Mouse (Mus musculus) embryonic stem cell, embryonic (primary cell): ENCODE measurements around the gene Sema4c.

Source experiments
- CTCF ChIA-PET, 4 experiments: fragments of 300-600 bp in 2 of 4; fragments of 350-600 bp in 2 of 4; sonication (Branson Sonifier 250); formaldehyde crosslinking; loops; one replicate each; lab custom pipeline; 2022; ENCODE audit warnings: inconsistent platforms in 2 of 4; lab: Charles Lee
- POLR2A ChIA-PET, 4 experiments: fragments of 300-600 bp in 2 of 4; fragments of 350-600 bp in 2 of 4; sonication (Branson Sonifier 250); formaldehyde crosslinking; loops; one replicate each; lab custom pipeline; 2022; ENCODE audit warnings: antibody characterized with exemption in 4 of 4, inconsistent platforms in 1 of 4; lab: Charles Lee

The Sema4c gene

DNA sequence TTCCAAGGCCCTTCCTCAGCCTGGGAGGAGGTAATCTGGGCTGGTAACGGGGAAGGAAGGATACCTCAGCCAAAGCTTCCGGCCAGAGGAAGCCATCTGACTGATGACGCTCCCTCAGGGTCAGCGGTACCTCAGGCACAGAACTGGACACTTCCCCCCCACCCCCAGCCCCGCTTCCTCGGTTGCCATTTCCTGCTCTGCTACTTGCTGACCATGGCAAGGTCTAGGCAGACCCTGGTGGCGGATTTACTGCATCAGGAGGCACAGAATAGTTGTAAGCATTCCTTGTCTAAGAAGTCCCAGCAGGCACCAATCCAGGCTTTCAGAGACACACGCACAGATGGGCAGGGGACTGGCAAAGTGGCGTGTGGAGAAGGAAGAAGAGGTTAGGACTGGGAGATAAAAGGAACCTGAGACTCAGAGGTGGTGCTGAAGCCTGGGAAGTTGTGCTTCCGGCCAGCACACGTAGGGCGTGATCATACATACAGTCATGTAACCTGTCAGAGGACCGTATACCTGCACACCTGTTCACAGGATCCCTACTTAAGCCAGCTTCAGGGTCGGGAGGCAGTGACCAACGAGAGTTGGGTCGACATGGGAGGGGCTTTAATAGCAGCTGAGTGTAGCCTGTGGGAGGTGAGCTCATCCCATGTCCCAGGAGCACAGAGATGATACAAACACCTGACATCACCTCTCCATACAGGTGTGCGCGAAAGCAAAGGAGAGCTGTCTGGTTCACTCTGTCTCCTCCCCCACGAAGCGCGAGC is 3.3 kb downstream of the Sema4c start:
- ChIA-PET CTCF (interaction anchor here in 3 of 4 experiments (0.9 to 5.5 kb wide), 7 partner anchors 7 to 59 kb away, joined by 3 to 92 read pairs (median 3); partner anchors contain the start of gene Ankrd39 (in 3 of the 3)), POLR2A (interaction anchor here in 2 of 4 experiments (0.7 to 4.0 kb wide), 7 partner anchors 8 to 129 kb away, joined by 3 to 57 read pairs (median 3); partner anchors contain the start of gene Ankrd39 (in 1 of the 2))

DNA sequence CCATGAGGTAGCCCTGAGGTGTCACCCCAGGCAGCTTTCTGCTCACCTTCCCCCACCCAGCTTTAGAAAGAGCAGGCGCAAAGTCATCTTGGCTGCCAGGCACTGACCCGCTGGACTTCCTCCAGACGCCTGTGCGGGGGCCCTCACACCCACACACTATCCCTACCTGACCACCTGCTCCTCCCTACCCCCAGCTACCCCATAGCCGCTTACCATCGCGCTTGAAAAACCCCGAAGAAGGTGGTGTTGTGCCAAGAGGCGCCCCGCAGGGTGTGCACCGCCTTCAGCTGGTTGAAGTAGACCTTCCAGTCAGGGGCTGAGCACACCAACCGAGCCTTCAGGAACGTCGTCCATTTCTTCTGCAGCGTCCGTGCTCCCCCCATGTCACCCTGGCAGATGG is 5.6 kb downstream of the Sema4c start:
- POLR2A ChIA-PET, result interaction anchor here in 1 of 4 experiments (0.9 to 1.0 kb wide), 2 partner anchors 14 to 31 kb away, joined by 3 read pairs; no protein-coding TSS in a partner anchor
- CTCF ChIA-PET, result interaction anchor here in 3 of 4 experiments (0.6 to 1.4 kb wide), 5 partner anchors 41 to 139 kb away, joined by 3 to 5 read pairs (median 3); partner anchors contain the start of genes Cnnm3 (in 1 of the 3) and Cox5b (in 1 of the 3)

DNA sequence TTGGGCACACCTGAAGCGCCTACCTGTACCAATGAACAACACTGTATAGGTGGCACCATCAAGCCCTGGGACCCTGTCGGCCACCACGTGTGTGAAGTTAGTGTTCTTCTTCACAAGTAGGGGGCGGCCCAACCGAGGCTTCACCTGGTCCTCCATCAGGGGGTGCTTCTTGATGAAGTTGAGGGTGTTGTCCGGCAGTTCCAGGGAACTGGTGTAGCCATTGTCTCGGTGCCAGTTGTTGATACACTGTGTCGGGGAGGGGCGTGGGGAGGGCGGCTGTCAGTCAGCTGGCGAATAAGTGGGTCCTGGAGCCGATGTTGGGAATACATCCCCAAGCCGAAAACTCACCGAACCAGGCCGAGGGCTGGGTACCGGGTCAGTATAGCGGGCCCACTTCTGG is 6.2 kb downstream of the Sema4c start:
- CTCF ChIA-PET, result interaction anchor here in 2 of 4 experiments (1.1 to 1.4 kb wide), 3 partner anchors 40 to 84 kb away, joined by 3 to 5 read pairs (median 3); partner anchors contain the start of gene Cnnm3 (in 1 of the 2)
- POLR2A ChIA-PET, result interaction anchor here in 1 of 4 experiments (0.9 to 1.0 kb wide), 2 partner anchors 14 to 32 kb away, joined by 3 read pairs; no protein-coding TSS in a partner anchor

DNA sequence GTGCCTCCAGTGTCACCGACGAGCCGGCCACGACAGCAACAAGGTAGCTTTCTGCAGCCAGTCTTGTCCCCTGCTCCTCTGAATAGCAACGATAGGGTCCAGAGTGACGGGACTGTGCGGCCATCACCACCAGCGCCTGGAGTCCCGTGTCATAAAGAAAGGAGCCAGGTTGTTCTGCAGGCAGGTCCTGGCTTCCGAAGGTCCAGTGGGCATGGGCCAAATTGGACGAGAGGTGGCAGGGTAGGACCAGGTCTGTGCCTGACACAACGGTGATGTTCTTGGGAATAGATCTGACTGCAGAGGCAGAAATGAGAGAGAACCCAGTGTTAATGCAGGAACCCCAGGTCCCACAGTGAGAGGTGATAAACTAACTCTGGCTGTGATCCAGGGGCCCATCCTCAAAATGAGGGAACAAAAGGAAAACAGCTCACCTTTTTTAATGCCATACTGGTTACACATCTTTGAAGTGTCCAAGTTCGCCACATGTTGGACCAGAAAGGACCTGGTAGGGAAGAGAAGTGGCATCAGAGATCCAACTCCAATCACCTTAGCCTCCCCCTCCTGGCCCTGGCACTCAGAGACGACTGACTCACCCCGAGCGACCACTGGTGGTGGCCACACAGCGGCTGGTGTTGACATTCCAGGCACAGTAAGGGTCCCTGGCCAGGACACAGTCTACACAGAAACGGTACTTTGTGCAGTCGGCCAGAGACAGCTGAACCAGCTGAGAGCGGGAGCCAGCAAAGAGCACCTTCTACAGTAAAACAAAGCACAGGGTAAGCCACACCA is 7.9 kb downstream of the Sema4c start:
- ChIA-PET POLR2A (interaction anchor here in 2 of 4 experiments (1.0 kb wide), 3 partner anchors 131 to 158 kb away, joined by 3 read pairs; no protein-coding TSS in a partner anchor), CTCF (interaction anchor here in 2 of 4 experiments (0.6 to 4.3 kb wide), 3 partner anchors 17 to 105 kb away, joined by 4 to 109 read pairs (median 4); partner anchors contain the start of gene Lman2l (in 1 of the 2))

DNA sequence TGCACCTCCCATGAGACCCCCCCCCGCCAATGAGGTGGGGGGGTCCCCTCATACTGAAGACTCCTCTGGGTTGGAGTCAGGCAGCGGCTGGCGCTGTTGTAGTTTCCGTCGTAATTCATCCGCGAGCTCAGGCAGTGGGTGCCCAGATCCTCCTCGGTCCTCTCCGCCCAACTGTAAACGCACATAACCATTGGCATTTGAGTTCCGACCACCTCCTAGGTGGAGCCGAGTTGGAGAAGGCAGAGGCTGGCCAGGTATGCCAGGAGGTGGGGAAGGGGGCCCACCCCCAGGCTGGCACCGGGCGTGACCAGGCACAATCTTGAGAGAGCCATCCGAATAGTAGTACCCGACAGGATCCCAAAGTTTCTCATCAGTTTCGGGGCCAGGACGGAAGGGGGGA is 8.7 kb downstream of the Sema4c start:
- ChIA-PET CTCF (interaction anchor here in 2 of 4 experiments (0.6 to 4.3 kb wide), 4 partner anchors 16 to 104 kb away, joined by 4 to 109 read pairs (median 8); partner anchors contain the start of gene Lman2l (in 1 of the 2)), POLR2A (interaction anchor here in 2 of 4 experiments (0.6 to 1.0 kb wide), 4 partner anchors 40 to 159 kb away, joined by 3 read pairs; no protein-coding TSS in a partner anchor)

DNA sequence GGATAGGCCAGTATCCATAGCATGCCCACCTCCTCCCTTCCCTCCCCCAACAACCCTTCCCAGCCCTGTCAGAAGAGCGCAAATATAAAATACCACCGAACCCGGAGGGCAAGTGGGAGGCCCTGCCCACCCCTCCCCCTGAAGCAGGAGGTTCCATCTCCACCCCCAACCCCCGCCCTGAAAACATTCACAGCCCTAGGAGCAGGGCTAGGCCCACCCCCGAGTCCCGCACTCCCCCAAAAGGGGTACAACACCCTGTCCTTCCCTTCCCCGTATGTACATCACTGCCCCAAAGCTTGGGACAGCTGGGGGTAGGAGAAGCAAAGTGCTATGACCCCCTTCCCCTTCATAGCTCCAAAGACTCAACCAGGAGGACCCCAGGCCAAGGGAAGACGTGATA is 9.4 kb downstream of the Sema4c start:
- POLR2A ChIA-PET, result interaction anchor here in 3 of 4 experiments (0.5 to 5.0 kb wide), 13 partner anchors 9 to 160 kb away, joined by 3 to 40 read pairs (median 6); partner anchors contain the start of genes Ankrd23 (in 1 of the 3), Fam178b (in 1 of the 3) and Sema4c (in 1 of the 3)

DNA sequence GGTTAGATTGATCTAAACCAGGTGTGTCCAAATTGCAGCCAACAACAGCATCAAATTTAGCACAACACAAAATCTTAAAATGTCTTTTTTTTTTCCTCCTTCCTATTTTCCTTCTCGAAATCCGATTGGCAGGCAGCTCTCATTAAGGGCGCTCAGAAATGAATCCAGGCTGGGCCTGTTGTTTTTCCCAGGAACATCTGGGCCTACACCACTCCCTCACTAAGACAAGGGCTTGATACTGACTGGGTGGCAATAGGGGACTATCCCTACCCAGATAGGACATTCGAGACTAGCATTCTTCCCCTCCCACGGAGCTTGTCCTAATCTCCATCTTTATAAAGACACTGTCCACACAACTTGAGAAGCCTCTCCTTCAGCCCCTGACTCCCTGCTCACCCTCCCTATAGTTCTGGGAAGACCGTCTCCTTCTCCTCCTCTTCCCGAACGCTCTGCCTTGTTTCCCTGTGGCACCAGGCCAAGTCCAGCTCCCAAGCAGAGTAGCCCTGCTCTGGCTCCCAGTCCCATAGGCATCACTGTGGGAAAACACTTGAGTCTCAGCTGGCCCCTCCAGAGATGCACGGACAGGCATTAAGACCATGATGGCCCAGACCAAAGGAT is 10.1 kb downstream of the Sema4c start:
- POLR2A ChIA-PET, result interaction anchor here (0.5 to 5.0 kb wide), 45 partner anchors 8 to 199 kb away, joined by 3 to 57 read pairs (median 5); partner anchors contain the start of genes Fam178b (in 2 of the 4), Sema4c (in 2 of the 4), 4933424G06Rik (in 1 of the 4) and Ankrd23 (in 1 of the 4)
- CTCF ChIA-PET, result interaction anchor here (0.6 to 4.3 kb wide), 83 partner anchors 7 to 871 kb away, joined by 3 to 131 read pairs (median 9); partner anchors contain the start of genes Fam178b (in 4 of the 4), Sema4c (in 4 of the 4), 4933424G06Rik (in 1 of the 4) and Ankrd23 (in 1 of the 4)

More for the DNA sequence above, 9.4 kb downstream of the Sema4c start:
- CTCF ChIA-PET, result interaction anchor here in 2 of 4 experiments (2.7 to 4.3 kb wide), 5 partner anchors 9 to 134 kb away, joined by 12 to 131 read pairs (median 92); partner anchors contain the start of genes Fam178b (in 1 of the 2) and Sema4c (in 1 of the 2)

DNA sequence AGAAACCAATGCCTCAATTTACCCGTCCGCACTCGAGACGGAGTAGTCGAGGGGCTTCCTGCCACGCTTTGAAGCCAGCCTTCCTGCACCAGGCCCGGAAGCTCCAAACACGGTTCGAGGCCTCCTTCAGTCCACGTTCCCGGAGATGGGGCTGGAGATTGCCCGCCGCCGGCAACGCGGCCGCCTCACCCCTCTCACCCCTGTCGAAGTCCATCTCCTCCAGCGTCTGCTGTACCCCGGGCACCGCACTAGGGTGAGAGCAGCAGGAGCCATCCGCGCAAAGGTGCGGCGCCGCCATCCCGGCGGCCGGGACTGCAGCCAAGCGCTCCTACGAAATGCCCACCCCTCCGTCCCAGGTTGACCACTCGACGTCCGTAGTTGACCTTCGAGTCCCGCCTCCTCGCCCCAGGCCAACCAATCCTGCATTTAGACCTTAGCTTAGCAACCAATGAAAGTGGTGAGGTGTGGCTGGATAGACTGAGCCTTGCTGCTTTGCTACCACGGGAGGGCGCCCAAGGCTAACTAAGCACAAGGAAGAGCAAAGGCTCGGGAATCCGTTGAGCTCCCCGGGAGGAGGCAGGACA is 11.2 kb downstream of the Sema4c start, which contains the start of gene Ankrd39:
Gene Ankrd39, minus strand, starts transcription at position 558 of the 584 bp plus-strand sequence.
- ChIA-PET CTCF (interaction anchor here (0.5 to 4.3 kb wide), 178 partner anchors 8 to 1793 kb away, joined by 3 to 131 read pairs (median 5); partner anchors contain the start of genes Fam178b (in 4 of the 4), Sema4c (in 4 of the 4), Cox5b (in 3 of the 4) and 4933424G06Rik (in 2 of the 4)), POLR2A (interaction anchor here (0.6 to 5.0 kb wide), 92 partner anchors 8 to 240 kb away, joined by 3 to 57 read pairs (median 4); partner anchors contain the start of genes Fam178b (in 3 of the 4), Sema4c (in 3 of the 4), 4933424G06Rik (in 1 of the 4) and Ankrd23 (in 1 of the 4))

DNA sequence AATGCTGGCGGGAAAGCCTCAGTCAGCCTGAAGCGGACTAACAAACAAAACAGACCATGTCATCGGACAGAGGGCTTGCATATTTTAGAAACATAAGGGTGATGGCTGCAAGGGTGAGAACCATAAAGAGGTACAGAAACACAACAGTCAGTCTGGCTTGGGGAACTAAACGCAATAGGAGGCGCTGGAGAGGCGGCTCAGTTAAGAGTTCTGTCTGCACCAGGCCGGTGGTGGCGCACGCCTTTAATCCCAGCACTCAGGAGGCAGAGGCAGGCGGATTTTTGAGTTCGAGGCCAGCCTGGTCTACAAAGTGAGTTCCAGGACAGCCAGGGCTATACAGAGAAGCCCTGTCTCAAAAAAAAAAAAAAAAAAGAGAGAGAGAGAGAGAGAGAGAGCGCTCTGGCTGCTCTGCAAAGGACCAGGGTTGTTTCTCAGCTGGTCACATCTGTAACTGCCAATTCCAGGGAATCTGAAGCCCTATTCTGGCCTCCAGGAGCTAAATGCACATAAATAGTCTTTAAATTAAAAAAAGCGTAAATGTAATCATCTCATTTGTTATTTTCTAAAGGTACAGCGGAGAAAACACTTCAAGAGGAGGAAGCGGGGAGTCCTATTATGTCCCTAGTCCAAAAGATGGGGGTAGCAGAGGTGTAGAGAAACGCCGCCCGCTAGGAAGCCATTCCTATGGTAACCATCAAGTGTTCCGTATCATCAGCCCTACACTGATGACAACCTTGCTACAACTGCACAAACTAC is 12.1 kb downstream of the Sema4c start:
- CTCF ChIA-PET, result interaction anchor here (0.6 to 4.3 kb wide), 59 partner anchors 10 to 302 kb away, joined by 3 to 131 read pairs (median 9); partner anchors contain the start of genes Fam178b (in 4 of the 4), Sema4c (in 4 of the 4), Cox5b (in 2 of the 4) and 4933424G06Rik (in 1 of the 4)
- POLR2A ChIA-PET, result interaction anchor here (0.5 to 5.0 kb wide), 40 partner anchors 10 to 492 kb away, joined by 3 to 57 read pairs (median 6); partner anchors contain the start of genes Fam178b (in 2 of the 4), Sema4c (in 2 of the 4), Ankrd23 (in 1 of the 4) and Arid5a (in 1 of the 4)

DNA sequence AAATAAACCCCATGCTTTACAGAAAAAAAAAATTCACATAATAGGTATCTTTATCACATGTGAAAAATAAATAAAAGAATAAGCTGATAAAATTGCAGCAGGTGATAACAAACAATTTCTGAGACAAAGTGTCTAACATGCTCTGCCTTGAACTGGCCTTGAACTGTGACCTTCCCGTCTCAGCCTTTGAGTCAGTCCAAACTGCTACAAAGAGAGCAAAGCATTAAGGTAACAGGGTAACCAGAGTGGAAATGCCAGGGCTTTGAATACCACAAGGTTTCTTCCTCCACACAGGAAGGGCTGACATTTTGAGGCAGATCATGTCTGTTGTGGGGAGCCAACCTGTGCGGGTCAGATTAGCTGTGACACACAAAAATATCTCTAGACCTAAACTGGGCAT is 12.8 kb downstream of the Sema4c start:
- POLR2A ChIA-PET, result interaction anchor here in 3 of 4 experiments (1.0 to 5.0 kb wide), 4 partner anchors 11 to 17 kb away, joined by 3 to 57 read pairs (median 22); partner anchors contain the start of genes Ankrd23 (in 1 of the 3) and Sema4c (in 1 of the 3)
- CTCF ChIA-PET, result interaction anchor here in 2 of 4 experiments (0.8 to 4.1 kb wide), 2 partner anchors 34 to 138 kb away, joined by 8 to 131 read pairs; partner anchors contain the start of gene Fam178b (in 1 of the 2)

DNA sequence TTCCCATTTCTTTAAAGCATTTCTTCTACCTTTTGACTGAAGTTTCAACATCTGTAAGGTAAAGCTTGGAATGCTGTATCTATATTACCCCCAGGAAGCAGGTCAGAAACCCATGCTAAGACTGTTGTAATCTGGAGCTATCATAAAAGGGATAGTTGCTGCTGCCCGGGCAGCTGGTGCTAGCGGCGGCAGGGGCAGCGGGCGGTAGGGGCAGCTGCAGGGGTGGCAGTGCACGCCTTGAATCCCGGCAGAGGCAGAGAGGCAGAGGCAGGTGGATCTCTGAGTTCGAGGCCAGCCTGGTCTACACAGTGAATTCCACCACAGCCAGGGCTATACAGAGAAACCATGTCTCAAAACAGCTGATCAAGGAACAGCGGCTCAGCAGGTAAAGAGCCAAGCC is 15.2 kb downstream of the Sema4c start:
- CTCF ChIA-PET, result interaction anchor here in 2 of 4 experiments (1.0 to 1.3 kb wide), 5 partner anchors 91 to 219 kb away, joined by 3 to 6 read pairs (median 3); no protein-coding TSS in a partner anchor
- POLR2A ChIA-PET, result interaction anchor here (0.7 to 1.7 kb wide), 7 partner anchors 10 to 165 kb away, joined by 3 to 6 read pairs (median 3); partner anchors contain the start of gene Fam178b (in 1 of the 4)

DNA sequence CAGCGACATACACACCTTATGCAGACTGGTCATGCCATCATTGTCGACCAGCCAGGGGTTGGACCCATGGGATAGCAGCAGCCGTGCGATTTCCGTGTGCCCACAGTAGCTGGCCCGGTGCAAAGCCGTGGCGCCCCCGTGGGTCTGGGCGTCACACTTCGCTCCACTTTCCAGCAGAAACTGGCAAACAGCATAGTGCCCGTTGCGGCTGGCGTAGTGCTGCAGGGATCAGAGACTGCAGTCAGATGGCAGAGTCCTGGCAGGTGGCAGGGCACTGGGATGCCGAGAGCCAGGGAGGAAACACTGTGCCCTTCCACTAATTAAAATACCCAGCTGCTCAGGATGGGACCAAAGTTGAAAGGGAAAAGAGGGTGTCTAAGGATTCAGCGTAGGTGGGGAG is 16.3 kb downstream of the Sema4c start:
- CTCF ChIA-PET, result interaction anchor here in 2 of 4 experiments (0.5 to 0.9 kb wide), 4 partner anchors 9 to 204 kb away, joined by 3 to 4 read pairs (median 4); no protein-coding TSS in a partner anchor
- POLR2A ChIA-PET, result interaction anchor here in 2 of 4 experiments (0.6 to 1.7 kb wide), 2 partner anchors 11 to 175 kb away, joined by 3 to 5 read pairs; no protein-coding TSS in a partner anchor

DNA sequence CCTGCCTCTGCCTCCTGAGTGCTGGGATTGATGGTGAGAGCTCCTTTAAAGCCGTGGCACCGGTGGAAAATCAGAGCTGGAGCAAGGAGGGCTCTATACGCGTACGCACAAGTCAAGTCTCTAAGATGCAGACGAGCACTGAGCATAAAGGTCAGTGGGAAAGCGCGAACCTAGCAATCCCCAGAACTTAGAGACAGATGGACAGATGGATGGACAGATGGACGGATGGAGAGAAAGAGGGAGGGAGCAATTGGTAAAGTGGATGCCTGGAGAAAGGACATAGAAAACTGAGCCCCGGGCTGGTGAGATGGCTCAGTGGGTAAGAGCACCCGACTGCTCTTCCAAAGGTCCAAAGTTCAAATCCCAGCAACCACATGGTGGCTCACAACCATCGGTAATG is 17.3 kb downstream of the Sema4c start:
- CTCF ChIA-PET, result interaction anchor here (0.5 to 1.5 kb wide), 6 partner anchors 75 to 217 kb away, joined by 3 to 9 read pairs (median 4); no protein-coding TSS in a partner anchor
- POLR2A ChIA-PET, result interaction anchor here in 3 of 4 experiments (0.8 to 2.5 kb wide), 8 partner anchors 9 to 20 kb away, joined by 3 to 9 read pairs (median 5); partner anchors contain the start of gene Sema4c (in 1 of the 3)

DNA sequence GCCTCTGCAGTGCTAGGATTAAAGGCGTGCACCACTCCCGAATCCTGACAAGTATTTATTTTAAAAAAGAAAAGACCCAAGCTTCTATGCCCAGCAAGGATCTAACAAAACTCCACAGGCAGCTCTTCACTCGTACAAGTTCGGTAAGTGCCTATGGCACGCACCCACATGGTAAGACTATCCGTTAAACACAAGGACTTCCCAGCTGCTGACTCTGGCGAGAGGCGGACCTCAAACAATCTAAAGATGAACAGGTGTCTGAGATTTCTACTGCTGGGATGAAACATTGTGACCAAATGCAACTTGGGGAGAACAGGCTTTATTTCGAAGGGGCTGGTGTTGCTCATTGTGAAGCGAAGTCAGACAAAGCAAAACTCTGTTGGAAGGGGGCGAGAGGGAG is 18.0 kb downstream of the Sema4c start:
- ChIA-PET CTCF (interaction anchor here (0.6 to 1.5 kb wide), 7 partner anchors 18 to 206 kb away, joined by 3 to 9 read pairs (median 4); partner anchors contain the start of gene Sema4c (in 1 of the 4)), POLR2A (interaction anchor here in 3 of 4 experiments (0.5 to 2.5 kb wide), 11 partner anchors 8 to 97 kb away, joined by 3 to 9 read pairs (median 5); partner anchors contain the start of gene Sema4c (in 1 of the 3))
